Mouse (Mus musculus) mouse trophoblast stem cell (cell line): ENCODE results near the gene Pex11b.

Experiments used
- in situ Hi-C, 2 experiments: fragments of 300-500 bp; cut with MseI, MboI; formaldehyde crosslinking; loops; 2 replicates in 1 of 2; 3 replicates in 1 of 2; pipeline ENCODE4 v1.15.1; 2025

The Pex11b gene

DNA sequence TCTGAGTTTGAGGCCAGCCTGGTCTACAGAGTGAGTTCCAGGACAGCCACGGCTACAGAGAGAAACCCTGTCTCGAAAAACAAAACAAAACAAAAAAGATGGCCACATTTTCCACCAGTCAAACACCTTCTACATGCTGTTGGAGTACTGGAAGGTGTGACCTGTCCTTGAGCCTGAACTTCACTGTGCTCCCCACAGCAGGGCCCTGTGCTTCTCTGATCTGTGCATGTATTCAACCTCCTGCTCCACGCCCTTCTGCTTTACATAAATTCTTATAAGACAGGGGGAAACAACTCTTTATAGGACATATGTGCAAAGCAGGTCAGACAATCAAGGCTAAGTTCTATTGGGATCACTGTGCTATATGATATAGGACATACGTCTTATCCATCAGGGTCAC, 12.0 kb upstream of the Pex11b start:
- in situ Hi-C loops = no loop called here

DNA sequence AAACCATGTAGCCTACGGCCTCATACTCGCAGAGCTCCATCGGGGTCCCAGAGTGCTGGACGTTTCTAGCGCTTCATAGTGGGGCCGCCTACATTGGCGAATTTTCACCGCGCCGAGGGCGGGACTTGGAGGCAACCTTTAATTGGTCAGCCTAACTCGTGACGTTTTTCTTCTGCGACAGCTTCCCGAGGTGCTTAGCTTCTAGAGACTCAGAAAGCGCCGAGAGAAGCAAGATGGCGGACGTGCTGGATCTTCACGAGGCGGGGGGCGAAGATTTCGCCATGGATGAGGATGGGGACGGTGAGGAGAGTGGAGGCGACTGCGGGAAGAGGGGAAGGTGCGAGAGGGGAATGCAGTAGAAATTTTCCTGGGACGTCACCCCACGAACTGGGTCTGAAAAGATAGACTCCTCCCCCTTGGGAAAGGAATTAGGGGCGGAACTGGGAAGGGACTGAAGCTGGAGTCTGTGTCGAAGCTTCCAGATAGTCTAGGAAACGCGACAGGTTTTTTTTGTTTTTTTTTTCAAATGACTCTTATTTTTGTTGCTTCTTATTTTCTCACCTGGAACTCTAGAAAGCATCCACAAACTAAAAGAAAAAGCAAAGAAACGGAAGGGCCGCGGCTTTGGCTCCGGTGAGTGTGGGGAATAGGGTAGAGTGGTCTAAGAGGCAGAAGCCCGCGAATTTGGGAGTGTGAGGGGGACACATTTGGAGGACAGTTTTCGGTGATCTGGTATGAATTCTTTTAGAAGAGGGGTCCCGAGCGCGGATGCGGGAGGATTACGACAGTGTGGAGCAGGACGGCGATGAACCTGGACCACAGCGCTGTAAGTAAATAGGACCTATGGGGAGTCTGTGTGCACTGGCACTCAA, 5.2 kb upstream of the Pex11b start, which contains the start of gene Rbm8a:
Gene Rbm8a (plus strand): TSS at position 205 of the 872 bp plus-strand sequence.
- in situ Hi-C loops = no loop called here

DNA sequence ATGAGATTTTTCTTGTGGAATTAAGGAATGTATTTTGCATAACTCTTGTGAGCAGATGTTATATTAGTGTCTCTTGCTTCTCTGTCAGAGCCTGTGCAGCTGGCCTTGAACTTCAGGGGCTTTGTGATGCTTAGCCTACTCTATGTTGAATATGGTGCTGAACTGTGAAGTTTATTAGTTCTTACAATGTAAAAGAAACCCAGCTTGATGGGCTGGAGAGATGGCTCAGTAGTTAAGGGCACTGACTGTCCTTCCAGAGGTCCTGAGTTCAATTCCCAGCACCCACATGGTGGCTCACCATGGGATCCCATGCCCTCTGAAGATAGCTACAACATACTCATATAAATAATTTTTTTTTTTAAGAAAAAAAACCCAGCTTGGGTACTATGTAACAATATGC, 3.1 kb upstream of the Pex11b start:
- in situ Hi-C loops = no loop called here

DNA sequence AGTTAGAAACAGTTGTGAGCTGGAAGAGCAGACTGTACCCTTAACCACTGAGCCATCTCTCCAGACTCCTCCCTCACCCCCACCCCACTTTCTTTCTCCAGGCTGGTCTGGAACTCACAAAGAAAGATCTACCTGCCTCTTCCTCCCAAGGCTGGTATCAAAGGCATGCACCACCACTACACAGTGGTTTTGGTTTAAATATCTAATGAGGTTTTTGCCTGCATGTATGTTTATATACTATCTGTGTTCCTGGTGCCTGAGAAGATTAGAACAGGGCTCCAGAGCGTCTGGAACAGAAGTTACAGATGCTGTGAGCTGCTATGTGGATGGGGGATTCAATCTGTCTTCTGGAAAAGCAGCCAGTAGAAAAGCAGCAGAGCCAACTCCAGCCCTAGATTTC, 1.2 kb upstream of the Pex11b start:
- in situ Hi-C loops = no loop called here

DNA sequence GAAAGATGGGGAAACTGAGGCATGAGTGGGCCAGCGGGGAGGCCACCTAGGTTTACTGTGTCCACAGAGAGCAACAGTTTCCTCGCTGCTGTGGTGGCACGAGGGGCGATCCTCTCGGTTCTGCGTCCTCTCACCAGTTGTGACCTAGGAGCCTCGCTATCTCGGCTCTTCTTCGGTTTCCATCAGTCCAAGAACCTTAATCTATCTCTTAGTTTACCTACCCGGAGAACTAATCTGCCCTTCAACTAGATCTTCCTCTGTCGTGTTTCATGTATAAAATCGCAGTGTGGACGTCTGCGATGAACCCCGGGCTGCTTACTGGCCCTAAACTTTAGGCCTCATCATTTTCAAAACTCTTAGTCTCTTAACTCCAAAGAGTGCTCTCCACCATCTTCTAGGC, 730 bp downstream of the Pex11b start:
- in situ Hi-C loops = no loop called here

DNA sequence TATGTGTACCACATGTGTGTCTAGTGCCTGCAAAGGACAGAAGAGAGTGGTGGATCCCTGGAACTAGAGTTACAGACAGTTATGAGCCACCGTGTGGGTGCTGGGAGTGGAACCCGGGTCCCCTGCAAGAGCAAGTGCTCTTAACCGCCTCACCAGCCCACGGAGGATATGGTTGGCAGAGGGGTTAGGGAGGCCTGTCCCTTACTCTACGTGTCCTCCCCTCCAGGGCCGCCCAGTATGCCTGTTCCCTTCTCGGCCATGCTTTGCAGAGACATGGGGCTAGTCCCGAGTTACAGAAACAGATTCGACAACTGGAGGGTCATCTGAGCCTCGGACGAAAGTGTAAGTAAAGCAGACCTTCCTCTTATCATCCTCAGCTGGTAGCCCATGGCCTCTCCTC, 1.3 kb downstream of the Pex11b start:
- in situ Hi-C loops = no loop called here

DNA sequence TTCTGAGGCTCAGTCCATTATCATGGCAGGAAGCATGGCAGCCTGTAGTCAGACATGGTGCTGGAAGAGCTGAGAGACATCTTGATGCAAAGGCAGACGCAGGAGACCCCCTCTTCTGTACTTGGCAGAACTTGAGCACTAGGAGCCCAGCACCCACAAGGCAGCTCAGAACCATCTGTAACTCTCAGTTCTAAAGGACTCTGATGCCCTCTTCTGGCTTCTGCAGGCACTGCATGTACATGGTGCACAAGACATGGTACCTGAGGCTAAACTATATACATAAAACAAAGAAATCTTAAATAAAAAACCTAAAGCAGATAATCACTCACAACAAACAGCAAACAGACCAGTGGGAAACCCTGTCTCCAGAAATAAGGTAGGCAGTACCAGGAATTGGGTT, 4.0 kb downstream of the Pex11b start:
- in situ Hi-C loops = no loop called here

DNA sequence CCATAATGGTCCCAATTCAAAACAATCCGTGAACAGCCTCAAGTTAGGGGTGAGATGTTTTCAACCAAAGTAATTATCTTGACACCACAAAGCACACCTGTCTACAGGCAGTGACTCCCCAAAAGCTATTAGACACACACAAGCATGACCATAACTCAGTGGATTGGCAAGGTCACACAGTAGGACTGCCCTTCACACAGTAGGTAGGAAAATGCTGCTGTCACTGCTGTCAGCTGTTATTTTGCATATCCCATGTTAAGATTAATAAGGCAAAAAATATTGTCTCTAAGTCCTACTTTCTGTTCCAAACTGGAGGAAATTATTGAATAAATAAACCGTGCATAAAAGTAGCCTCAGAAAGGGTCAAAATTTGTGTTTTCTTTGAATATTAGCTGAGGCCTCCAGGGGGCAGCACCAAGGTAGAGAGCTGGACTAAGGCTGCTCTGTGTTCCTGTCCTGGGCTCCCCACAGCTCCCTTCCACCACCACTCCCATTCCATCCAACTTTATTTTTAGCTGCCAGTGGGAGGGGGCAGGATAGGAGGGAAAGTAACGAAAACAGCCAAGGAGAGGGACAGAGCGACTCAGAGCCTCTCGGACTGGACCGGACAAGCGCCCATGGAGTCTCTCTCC, 10.0 kb downstream of the Pex11b start, which contains the start of gene Itga10:
Gene Itga10 (plus strand): TSS at position 567 of the 632 bp plus-strand sequence.
- in situ Hi-C loops = loop anchor here in 1 of 2 experiments (10.0 kb wide), 1 partner anchor 100 kb away; no protein-coding TSS in a partner anchor

DNA sequence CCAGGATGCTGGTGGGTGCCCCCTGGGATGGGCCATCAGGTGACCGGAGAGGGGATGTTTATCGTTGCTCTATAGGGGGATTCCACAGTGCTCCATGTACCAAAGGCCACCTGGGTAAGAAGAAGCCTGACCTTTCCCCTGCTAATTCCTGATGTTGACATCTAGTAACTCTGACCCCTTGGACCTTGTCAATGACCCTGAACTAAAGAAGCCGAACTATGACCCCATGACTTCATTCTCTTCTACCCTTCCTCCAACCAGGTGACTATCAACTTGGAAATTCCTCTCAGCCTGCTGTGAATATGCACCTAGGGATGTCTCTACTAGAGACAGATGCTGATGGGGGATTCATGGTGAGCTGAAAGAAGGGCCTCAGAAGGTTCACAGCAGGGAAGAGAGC, 12.2 kb downstream of the Pex11b start:
- in situ Hi-C loops = loop anchor here in 1 of 2 experiments (10.0 kb wide), 1 partner anchor 103 kb away; no protein-coding TSS in a partner anchor

DNA sequence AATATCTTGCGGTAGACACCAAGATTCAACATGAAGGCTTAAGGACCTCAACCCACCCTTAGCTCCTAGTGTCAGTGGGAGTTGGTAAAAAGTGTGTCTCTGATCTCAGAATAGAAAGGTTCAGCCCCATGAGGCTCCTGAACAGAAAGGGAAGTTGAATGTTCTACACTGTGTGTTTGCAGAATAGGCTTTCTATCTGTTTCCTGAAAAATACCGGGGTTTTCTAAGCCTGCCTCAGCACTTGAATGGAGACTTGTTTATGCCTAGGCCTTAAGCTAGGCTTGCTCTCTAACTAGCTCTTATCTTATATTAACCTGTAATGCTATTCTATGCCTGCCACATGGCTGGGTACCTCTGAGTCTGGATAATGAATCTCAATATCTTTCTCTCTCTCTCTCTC, 25.7 kb downstream of the Pex11b start:
- in situ Hi-C loops = no loop called here

DNA sequence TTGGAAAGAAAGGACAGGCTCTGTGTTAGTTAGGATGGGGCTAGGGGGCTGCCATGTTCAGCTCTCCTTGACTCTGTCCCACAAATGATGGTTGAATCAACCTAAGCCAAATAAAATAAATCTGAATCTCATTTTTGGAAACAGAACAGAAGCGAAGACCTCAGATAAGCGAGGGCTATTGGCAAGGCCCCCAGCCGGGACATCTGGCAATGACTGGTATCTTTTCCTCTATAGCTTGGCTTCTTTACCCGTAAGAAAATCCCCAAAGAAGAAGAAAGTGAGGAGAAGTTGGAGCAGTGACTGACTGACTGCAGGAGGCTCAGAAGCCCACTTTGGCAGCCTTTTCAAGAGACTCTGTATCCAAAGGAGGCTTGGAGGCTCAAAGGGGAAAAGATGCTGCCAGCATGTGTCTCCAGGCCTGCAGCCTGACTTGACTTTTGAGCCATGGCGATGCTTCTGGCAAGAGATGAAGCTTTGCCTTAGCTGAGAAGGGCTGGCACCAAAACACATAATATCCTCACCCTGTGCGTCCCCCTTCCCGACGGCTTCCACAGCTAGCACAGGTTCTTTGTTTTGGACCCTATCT, 27.6 kb downstream of the Pex11b start:
- in situ Hi-C loops = no loop called here

DNA sequence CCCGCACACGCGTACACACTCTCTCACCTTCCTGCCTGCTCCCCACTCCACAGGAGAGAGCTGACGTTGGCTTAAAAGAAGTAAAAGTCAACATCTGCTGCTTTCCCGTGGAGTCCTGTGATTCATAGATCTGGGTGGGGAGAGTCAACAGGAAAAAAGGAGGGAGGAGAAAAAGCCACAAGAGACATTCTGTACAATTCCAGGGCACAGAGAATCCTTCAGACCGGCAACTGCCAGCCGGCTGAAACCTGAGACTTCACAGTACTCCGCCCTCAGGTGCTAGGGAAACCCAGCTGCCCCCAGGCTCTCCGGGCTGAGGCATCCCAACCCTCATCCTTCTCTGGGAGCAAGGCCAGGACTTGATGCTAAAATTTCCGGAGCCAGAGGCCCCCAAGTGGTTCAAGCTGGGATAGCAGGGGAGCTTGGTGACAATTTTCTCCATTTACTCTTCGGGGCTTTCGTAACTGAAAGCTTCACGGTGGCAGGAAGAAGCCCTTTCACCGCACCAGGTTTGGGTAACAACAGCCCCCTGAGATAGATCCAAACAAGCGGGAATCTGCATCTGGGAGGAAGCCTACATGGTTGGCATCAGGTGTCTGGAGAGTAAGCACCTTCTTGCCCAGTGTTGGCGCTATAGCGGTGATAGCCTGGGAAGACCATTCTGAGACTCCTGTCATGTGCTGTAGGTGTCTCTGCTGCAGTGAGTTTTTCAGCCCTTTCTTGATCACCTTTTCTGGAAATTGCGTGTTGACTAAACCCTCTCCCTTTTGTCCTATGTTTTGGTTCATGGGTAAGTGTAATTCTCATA, 28.5 kb downstream of the Pex11b start:
- in situ Hi-C loops = no loop called here

DNA sequence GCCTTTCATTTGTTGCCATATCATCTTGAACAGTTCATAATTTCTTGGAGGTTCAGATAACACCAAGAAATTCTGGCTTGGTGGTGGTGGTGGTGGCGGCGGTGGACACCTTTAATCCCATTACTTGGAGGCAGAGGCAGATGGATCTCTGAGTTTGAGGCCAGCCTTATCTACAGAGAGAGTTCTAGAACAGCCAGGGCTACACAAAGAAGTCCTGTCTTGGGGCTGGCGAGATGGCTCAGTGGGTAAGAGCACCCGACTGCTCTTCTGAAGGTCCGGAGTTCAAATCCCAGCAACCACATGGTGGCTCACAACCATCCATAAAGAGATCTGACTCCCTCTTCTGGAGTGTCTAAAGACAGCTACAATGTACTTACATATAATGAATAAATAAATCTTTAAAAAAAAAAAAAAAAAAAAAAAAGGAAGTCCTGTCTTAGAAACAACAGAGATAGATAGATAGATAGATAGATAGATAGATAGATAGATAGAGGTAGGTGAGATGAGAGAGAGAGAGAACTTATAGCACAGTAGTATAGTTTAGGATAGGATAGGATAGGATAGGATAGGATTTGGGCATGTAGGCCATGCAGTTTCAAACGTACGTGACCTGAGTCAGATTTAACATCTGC, 30.7 kb downstream of the Pex11b start:
- in situ Hi-C loops = loop anchor here in 1 of 2 experiments (5.0 kb wide), 1 partner anchor 36 kb away; no protein-coding TSS in a partner anchor

DNA sequence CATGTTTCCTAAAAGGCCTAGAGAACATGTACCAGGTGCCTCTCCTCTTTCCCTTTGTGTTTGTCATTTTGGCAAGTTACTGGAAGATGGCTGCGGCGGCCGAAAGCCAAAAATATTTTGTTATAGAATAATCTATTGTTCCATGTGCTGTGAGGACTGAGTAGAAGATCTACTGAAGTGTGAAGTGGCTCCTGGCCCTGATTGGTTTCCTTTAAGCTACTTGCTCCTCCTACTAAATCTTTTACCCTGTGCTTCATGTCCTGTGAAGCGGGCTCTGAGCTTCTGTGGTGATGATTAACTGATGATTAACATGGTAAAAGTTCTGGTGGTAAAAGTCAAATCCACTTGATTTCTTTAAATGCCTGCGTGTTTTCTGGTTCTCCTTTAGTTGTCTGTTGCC, 31.7 kb downstream of the Pex11b start:
- in situ Hi-C loops = loop anchor here in 1 of 2 experiments (5.0 kb wide), 1 partner anchor 35 kb away; no protein-coding TSS in a partner anchor

DNA sequence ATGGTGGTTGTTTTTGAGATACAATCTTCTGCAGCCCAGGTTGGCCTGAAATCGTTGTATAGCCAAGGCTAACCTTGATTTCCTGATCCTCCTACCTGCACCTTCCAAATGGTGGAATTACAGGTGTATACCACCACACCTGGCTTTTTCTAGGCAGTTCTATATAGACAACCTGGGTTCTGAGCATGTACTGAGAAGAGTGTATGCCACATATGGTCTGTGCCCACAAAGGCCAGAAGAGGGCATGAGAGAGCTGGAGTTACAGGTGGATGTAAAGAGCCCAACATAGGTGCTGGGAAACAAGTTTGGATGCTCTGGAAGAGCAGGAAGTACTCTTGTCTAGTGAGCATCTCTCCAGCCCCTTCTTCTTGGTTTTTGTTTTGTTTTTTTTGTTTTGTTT, 32.1 kb downstream of the Pex11b start:
- in situ Hi-C loops = loop anchor here in 1 of 2 experiments (5.0 kb wide), 1 partner anchor 35 kb away; no protein-coding TSS in a partner anchor

DNA sequence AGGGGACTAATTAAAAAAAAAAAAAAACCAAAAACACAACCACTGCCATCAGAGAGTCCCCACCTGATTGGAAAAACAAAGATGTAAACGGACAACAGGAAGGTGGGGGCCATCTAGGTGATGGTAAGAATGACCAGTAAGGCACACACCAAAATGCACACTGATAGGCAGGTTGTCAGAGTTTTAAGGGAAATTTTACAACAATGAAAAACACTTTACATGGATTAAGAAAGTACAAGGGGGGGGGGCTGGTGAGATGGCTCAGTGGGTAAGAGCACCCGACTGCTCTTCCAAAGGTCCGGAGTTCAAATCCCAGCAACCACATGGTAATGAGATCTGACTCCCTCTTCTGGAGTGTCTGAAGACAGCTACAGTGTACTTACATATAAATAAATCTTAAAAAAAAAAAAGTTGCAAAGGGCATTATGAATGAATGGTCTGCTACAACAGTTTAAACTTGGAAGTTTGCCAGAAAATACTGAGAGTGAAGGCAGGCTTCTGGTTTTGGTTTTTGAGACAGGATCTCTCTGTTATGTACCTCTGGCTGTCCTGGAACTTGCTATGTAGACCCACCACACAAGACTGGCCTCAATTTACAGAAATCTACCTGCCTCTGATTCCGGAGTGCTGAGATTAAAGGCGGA, 33.4 kb downstream of the Pex11b start:
- in situ Hi-C loops = loop anchor here in 1 of 2 experiments (5.0 kb wide), 1 partner anchor 34 kb away; no protein-coding TSS in a partner anchor

DNA sequence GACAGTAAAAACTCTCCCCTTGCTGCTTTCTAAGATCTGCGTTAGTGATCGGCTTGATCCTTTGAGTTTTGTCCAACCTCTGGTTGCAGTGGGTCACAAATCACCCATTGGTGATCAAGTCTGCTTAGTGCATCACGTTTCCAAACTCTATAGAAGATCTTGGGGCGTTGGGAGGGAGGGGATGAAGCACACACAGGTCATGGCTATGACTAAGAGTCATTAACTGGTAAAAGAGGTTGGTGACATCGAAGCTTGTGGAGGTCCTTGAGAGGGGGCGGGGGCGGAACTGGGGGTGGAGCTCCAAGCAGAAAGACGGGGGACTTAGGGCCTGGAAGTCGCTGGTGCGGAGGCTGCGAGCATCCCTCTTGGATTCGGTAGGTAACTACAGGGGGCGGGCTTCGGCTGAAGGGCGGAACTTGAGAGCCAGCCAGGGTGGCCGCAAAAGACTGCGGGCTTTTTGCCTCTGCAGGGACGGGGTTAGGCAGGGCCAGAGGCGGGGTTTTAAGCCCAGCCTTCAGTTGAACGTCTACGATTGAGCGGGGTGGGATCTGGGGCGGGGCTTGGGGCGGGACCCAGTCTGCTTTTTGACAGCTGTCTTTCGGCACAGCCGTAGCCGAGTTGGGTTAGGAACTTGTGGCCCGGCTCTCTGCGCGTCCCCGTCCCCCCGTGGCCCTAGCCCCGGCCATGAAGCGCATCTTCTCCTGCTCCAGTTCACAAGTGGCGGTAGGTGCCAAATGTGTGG, 34.7 kb downstream of the Pex11b start, which contains the start of gene Ankrd35:
Gene Ankrd35 (plus strand): TSS at position 405 of the 742 bp plus-strand sequence.
- in situ Hi-C loops = loop anchor here in 1 of 2 experiments (5.0 kb wide), 1 partner anchor 32 kb away; no protein-coding TSS in a partner anchor

DNA sequence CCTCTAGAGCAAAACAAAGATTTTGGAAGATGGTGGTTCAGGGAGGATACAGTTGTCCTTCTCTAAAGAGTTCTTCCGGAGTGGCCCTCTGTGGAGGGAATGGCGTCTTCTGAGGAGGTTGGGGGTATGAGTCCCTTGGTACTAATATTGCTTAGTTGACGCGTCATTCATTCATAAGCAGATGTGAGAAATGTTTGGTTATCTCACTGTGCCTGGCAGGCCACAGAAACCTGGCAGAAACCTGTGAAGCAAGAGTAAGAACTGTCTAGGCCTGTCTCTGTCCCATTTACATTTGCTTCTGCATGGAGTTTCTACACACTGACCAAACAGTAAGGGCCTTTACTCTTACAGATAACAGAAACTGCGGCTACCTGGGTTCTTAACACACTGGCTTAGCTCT, 36.3 kb downstream of the Pex11b start:
- in situ Hi-C loops = no loop called here

DNA sequence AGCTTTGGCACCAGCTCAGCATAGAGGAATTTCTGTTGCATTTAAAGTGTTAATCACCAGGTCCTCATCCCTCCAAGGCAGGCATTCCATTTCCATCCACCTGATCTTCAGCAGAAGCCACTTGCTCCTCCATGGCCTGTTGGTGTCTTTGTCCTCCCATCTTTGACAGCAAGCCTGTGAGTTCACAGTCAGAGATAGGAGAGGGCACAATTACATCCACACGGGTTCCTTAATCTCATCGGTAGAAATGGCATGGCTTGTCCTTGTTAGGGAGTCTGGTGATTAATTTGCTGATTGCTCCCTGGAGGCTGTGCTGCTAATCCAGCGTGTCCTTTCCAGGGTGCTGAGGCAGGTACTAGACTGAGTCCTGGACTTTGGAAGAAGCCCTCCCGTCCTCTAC, 38.3 kb downstream of the Pex11b start:
- in situ Hi-C loops = no loop called here
